Mouse (Mus musculus) macrophage (primary cell): Measurements from ENCODE around the gene Brpf3. TPM values are rescaled to one million over a fixed set of nuclear protein-coding genes. Genes with fewer than 3 reads are reported as not detected.
"Not testable (repeated sequence)": the region's sequence is repeated elsewhere in the genome, so short reads cannot be mapped to it uniquely, and the experiment has no call there.

Source experiments
- H3K27ac ChIP-seq: fragments of 350-480 bp; formaldehyde crosslinking; 2 replicates; pipeline ENCODE4 v1.9.0; 2021
- H3K36me3 ChIP-seq: fragments of 350-480 bp; formaldehyde crosslinking; 2 replicates; pipeline ENCODE4 v1.9.0; 2021; ENCODE audit errors: inconsistent target
- H3K4me3 ChIP-seq: fragments of 350-480 bp; formaldehyde crosslinking; 2 replicates; pipeline ENCODE4 v1.9.0; 2021; ENCODE audit errors: inconsistent target
- H3K79me2 ChIP-seq: fragments of 350-480 bp; formaldehyde crosslinking; 2 replicates; pipeline ENCODE4 v1.9.0; 2021; ENCODE audit errors: inconsistent target
- WGBS: methylation state at CpG from one replicate; pipeline ENCODE4 v1.1.7; 2026; ENCODE audit warnings: inconsistent platforms; ENCODE audit not compliant: missing documents; 5-methylcytosine and 5-hydroxymethylcytosine counted together
- polyA plus RNA-seq: library from polyadenylated mRNA; stranded (reverse); fragments of 250-400 nt; gene quantifications from 3 replicates; pipeline ENCODE4 v1.2.4, GENCODE M21; 2018; ENCODE audit warnings: inconsistent platforms

Brpf3 gene
- polyA plus RNA-seq, 1 experiment from 2014 or later, result 24.5 TPM

DNA sequence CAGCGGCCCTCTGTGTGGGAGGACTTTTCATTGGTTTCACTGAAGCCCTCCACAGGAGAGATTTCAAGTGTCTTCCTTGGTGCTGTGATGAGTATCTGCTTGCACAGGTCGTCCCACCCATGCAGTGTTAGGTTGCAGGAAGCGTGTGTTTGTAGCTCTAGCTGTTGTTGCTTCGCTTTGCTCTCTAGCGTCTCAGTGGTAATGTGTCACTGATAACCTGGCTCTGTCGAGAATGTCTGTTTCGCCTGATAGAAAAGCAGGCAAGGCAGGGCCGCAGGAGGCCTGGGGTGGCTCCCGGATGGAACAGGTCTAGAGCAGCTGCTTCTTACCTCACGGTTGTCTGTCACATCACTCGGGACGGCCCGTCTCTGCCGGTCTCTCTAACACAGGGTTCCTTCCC lies 28.2 kb downstream of the Brpf3 start:
- WGBS, result 94% methylated on average over 14 of the region's 14 CpGs
- H3K4me3 ChIP-seq, result no peak overlapping the region
- H3K27ac ChIP-seq, result no peak overlapping the region
- no peaks in the 10 kb centered on the region for H3K79me2 ChIP-seq
- peaks cover 74% of the 10 kb centered on the region for H3K36me3 ChIP-seq

- no peak overlapping the region for H3K27ac ChIP-seq
- 97% methylated on average over 8 of the region's 8 CpGs for WGBS
- no peaks in the 10 kb centered on the region for H3K79me2 ChIP-seq
- H3K4me3 ChIP-seq, result no peak overlapping the region
- peaks cover 61% of the 10 kb centered on the region for H3K36me3 ChIP-seq
These were observed 30.2 kb downstream of the Brpf3 start for GRCm38 (mm10) chr17:28831065-28831464.

- Histone ChIP-seq H3K79me2 (no peaks in the 10 kb centered on the region), H3K4me3 (no peak overlapping the region), H3K27ac (no peak overlapping the region), H3K36me3 (peaks cover 61% of the 10 kb centered on the region)
- WGBS, result 94% methylated on average over 9 of the region's 9 CpGs
These were observed 31.1 kb downstream of the Brpf3 start for GRCm38 (mm10) chr17:28832040-28832439.

DNA sequence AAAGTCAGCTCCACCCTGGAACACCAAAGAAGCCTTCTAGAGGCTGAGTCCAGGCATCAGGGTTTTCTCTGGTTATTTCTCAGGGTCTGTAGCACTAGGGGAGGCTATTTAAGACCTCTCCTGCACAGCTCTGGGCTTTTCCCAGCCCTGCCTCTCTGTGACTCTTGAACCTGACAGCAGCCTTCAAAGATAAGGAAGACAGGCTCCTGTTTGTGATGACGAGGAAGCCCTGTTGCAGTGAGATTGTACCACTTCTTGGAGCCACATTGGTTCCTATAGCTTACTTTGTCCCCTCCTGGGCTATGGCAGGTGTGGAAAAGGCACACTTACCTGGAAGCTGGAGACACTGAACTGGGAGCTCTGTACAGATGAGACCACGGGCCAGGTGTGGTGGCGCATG lies 32.0 kb downstream of the Brpf3 start:
- 90% methylated on average over 3 of the region's 3 CpGs for WGBS
- no peak overlapping the region for H3K27ac ChIP-seq

DNA sequence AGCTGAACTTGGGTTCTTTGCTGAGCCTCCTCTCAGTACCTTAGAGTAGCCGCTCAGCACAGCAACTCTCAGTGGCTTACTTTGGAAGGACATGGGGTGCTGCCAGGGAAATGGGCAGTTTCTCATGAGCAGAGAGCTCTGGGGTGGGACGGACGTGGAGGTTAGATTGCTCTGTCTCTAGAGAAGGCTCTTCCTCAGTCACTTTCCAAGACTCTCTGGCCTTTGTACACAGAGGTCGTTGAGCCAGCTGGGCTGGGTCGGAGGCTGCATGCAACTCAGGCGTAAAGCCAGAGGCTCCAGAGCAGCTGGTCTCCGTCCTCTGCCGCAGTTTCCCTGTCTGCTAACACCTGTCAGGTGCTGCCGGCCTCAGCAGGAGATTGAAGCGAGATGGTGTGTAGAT lies 33.8 kb downstream of the Brpf3 start:
- Histone ChIP-seq H3K27ac (no peak overlapping the region), H3K4me3 (no peak overlapping the region), H3K36me3 (peaks cover 48% of the 10 kb centered on the region), H3K79me2 (no peaks in the 10 kb centered on the region)
- WGBS, result 96% methylated on average over 10 of the region's 10 CpGs

More for the DNA sequence above, 32.0 kb downstream of the Brpf3 start:
- Histone ChIP-seq H3K36me3 (peaks cover 54% of the 10 kb centered on the region), H3K79me2 (no peaks in the 10 kb centered on the region), H3K4me3 (no peak overlapping the region)

- Histone ChIP-seq H3K4me3 (no peak overlapping the region), H3K27ac (no peak overlapping the region), H3K79me2 (no peaks in the 10 kb centered on the region), H3K36me3 (peaks cover 29% of the 10 kb centered on the region)
- WGBS, result 83% methylated on average over 7 of the region's 7 CpGs
These were observed 37.0 kb downstream of the Brpf3 start for GRCm38 (mm10) chr17:28837840-28838239.

DNA sequence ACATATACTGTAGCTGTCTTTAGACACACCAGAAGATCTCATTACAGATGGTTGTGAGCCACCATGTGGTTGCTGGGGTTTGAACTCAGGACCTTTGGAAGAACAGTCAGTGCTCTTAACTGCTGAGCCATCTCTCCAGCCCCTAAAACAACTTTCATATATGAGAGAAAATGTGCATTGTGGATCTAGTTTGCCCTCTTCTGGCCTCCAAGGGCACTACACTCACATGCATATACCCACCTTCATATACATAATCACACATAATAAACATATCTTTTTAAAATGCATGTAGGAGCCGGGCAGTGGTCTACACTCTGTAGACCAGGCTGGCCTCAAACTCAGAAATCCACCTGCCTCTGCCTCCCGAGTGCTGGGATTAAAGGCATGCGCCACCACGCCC lies 41.1 kb downstream of the Brpf3 start:
- not testable (repeated sequence) for H3K27ac ChIP-seq, H3K4me3 ChIP-seq, H3K79me2 ChIP-seq
- H3K36me3 ChIP-seq, result peaks cover 12% of the 10 kb centered on the region; the same call in 1 of the 2 replicates
- WGBS, result 96% methylated on average over 4 of the region's 4 CpGs

GRCm38 (mm10) chr17:28843665-28844064 lies 42.8 kb downstream of the Brpf3 start:
- Histone ChIP-seq H3K79me2 (no peaks in the 10 kb centered on the region), H3K4me3 (no peak overlapping the region), H3K27ac (no peak overlapping the region), H3K36me3 (peaks cover 1% of the 10 kb centered on the region; the same call in 1 of the 2 replicates)
- WGBS, result 87% methylated on average over 5 of the region's 5 CpGs

GRCm38 (mm10) chr17:28846974-28847617 lies 46.2 kb downstream of the Brpf3 start:
- Histone ChIP-seq H3K36me3 (no peaks in the 10 kb centered on the region), H3K4me3 (no peak overlapping the region), H3K79me2 (no peaks in the 10 kb centered on the region), H3K27ac (no peak overlapping the region)
- 91% methylated on average over 11 of the region's 11 CpGs for WGBS

- WGBS, result 96% methylated on average over 5 of the region's 5 CpGs
- Histone ChIP-seq H3K4me3 (no peak overlapping the region), H3K79me2 (no peaks in the 10 kb centered on the region), H3K36me3 (no peaks in the 10 kb centered on the region), H3K27ac (no peak overlapping the region)
These were observed 49.6 kb downstream of the Brpf3 start for GRCm38 (mm10) chr17:28850511-28850910.

GRCm38 (mm10) chr17:28854377-28854776 lies 53.5 kb downstream of the Brpf3 start:
- no peaks in the 10 kb centered on the region for H3K36me3 ChIP-seq
- no peak overlapping the region for H3K4me3 ChIP-seq
- H3K79me2 ChIP-seq, result no peaks in the 10 kb centered on the region
- no peak overlapping the region for H3K27ac ChIP-seq
- WGBS, result 60% methylated on average over 7 of the region's 7 CpGs

DNA sequence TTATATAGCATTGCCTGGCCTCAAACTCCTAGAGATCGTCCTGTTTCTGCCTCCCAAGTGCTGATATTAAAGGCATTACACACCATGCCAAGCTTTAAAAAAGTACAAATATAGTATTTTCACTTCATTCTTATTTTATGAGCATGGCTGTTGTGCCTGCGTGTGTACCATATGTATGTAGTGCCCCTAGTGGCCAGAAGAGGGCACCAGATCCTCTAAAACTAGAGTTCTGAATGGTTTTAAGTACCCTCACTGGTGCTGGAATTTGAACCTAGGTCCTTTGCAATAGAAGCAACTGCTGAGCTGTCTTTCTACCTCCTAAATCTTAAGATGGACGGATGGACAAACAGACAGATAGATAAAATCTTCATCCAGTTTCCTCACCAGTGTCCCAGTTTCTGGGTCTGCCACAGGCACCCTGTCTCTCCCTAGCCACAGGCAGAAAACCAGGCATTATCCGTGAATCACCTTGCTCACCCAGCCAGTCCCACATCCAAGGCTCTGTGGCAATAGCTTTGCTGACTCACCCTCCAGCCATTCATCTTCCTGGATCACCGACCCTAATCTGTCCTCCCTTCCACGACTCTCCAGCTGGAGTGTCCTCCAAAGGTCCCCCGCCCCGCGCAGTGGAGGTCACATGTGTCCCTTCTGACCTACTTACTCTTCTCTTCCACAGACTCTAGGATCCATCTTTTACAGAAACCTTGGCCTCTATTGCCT lies 54.4 kb downstream of the Brpf3 start:
- Histone ChIP-seq H3K4me3 (no peak overlapping the region), H3K36me3 (no peaks in the 10 kb centered on the region), H3K27ac (no peak overlapping the region), H3K79me2 (no peaks in the 10 kb centered on the region)
- 74% methylated on average over 9 of the region's 9 CpGs for WGBS

GRCm38 (mm10) chr17:28856030-28856429 lies 55.1 kb downstream of the Brpf3 start:
- Histone ChIP-seq H3K79me2 (no peaks in the 10 kb centered on the region), H3K4me3 (no peak overlapping the region), H3K36me3 (no peaks in the 10 kb centered on the region), H3K27ac (no peak overlapping the region)
- 21% methylated on average over 3 of the region's 3 CpGs for WGBS

DNA sequence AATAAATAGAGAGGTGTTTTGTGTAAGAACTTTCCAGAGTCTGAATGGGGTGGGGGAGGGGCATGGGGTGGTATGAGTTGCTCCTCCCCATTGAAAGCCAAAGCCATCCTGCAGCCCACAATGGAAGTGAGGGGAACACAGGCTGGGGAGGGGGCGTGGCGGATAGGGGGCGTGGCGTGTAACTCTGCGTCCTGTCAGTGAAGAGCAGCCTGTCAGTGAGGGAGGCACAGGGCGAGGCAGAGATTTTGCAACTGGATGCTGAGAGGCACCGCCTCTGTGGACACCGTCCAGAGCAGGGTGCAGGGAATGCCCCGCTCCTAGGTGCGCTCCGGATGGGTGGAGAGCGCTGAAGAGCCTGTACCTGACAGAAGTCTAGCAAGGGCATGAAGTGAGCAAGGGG lies 57.3 kb downstream of the Brpf3 start, which contains the start of gene Pnpla1:
TSS of gene Pnpla1 (plus strand) at position 207 of the 400 bp plus-strand sequence.
- 70% methylated on average over 12 of the region's 12 CpGs for WGBS
- Histone ChIP-seq H3K36me3 (no peaks in the 10 kb centered on the region), H3K27ac (no peak within 1 kb of the TSS), H3K79me2 (no peaks in the 10 kb centered on the region), H3K4me3 (no peak within 1 kb of the TSS)

GRCm38 (mm10) chr17:28863926-28864325 lies 63.0 kb downstream of the Brpf3 start:
- Histone ChIP-seq H3K36me3 (no peaks in the 10 kb centered on the region), H3K27ac (no peak overlapping the region), H3K4me3 (no peak overlapping the region), H3K79me2 (no peaks in the 10 kb centered on the region)
- WGBS, result 80% methylated on average over 7 of the region's 7 CpGs
